Mouse (Mus musculus) embryonic facial prominence, embryonic 11.5 days (tissue): ENCODE results near the gene Cfdp1. TPM values are rescaled to one million over a fixed set of nuclear protein-coding genes. Genes with fewer than 3 reads are reported as not detected.
A peak's percentile ranks its signal among the peaks of the same experiment; 100 is the strongest.

Experiments
- ATAC-seq: fragments of 200-750 bp; cut with Nextera tagmentation; replicated peaks from 2 replicates; pipeline ENCODE4 v1.8.0; 2017; ENCODE audit warnings: low read depth; ENCODE audit not compliant: insufficient number of reproducible peaks, low FRiP score, low TSS enrichment
- DNase-seq: peaks from one replicate; pipeline ENCODE4 v3.0.0-alpha.2; 2015; ENCODE audit warnings: low spot score
- H3K27ac ChIP-seq: fragments of 300-500 bp; sonication (generic); replicated peaks from 2 replicates; pipeline ENCODE4 v1.5.1; 2014; ENCODE audit warnings: mild to moderate bottlenecking, low read depth, low read length, control low read depth
- H3K27me3 ChIP-seq: fragments of 300-500 bp; sonication (generic); 2 replicates; pipeline ENCODE4 v1.6.1; 2014; ENCODE audit warnings: mild to moderate bottlenecking, low read length, moderate library complexity, mixed read lengths; ENCODE audit not compliant: control insufficient read depth, insufficient read depth
- H3K36me3 ChIP-seq: fragments of 300-500 bp; sonication (generic); replicated peaks from 2 replicates; pipeline ENCODE4 v1.6.1; 2014; ENCODE audit warnings: low read depth, mild to moderate bottlenecking, low read length, moderate library complexity, mixed read lengths; ENCODE audit not compliant: control insufficient read depth, insufficient read depth
- H3K4me1 ChIP-seq: fragments of 300-500 bp; sonication (generic); 2 replicates; pipeline ENCODE4 v1.6.1; 2014; ENCODE audit warnings: low read length, mixed read lengths; ENCODE audit not compliant: control insufficient read depth, insufficient read depth
- H3K4me2 ChIP-seq: fragments of 300-500 bp; sonication (generic); 2 replicates; pipeline ENCODE4 v1.6.1; 2014; ENCODE audit warnings: low read depth, mild to moderate bottlenecking, control low read depth, low read length, moderate library complexity
- H3K4me3 ChIP-seq: fragments of 300-500 bp; sonication (generic); 2 replicates; pipeline ENCODE4 v1.5.1; 2014; ENCODE audit warnings: low read depth, low read length, control low read depth
- H3K9ac ChIP-seq: fragments of 300-500 bp; sonication (generic); replicated peaks from 2 replicates; pipeline ENCODE4 v1.6.1; 2014; ENCODE audit warnings: mild to moderate bottlenecking, control low read depth, low read length
- H3K9me3 ChIP-seq: fragments of 300-500 bp; sonication (generic); replicated peaks from 2 replicates; pipeline ENCODE4 v1.6.1; 2016; ENCODE audit warnings: mild to moderate bottlenecking, low read length, inconsistent platforms, mixed read lengths; ENCODE audit not compliant: control insufficient read depth
- WGBS: fragments of 180-500 bp; shearing (Covaris S2); extraction: QIAGEN DNeasy Blood & Tissue Kit; methylation state at CpG from one replicate; pipeline ENCODE4 v1.1.7; 2014; 5-methylcytosine and 5-hydroxymethylcytosine counted together
- polyA plus RNA-seq: library from polyadenylated mRNA; unstranded; fragments of >200 nt; fragmentation: Nextera tagmentation; extraction: Ambion mirVana; gene quantifications from 2 replicates; pipeline ENCODE4 v1.2.1, GENCODE M21; 2014

The Cfdp1 gene
- 262 and 278 TPM in 2 replicates for polyA plus RNA-seq

- Histone ChIP-seq H3K9me3 (no peaks in the 10 kb centered on the region), H3K27me3 (no peaks in the 10 kb centered on the region), H3K36me3 (no peaks in the 10 kb centered on the region), H3K4me2 (peak within 1 kb of the TSS; percentile 24), H3K4me1 (no peaks in the 10 kb centered on the region), H3K4me3 (peak within 1 kb of the TSS; percentile 87), H3K27ac (0 out of 2 replicates have a peak within 1 kb of the TSS, but pooled peaks have one; percentile 5), H3K9ac (peak within 1 kb of the TSS; percentile 82)
- WGBS = under 1% methylated on average over 53 of the region's 53 CpGs
- peak; percentile 100 for ATAC-seq
- DNase-seq = peak; percentile 99
Observed at GRCm38 (mm10) chr8:111853861-111854501, at the start of gene Cfdp1. Gene Cfdp1 (minus strand): TSS chr8:111854291.

GRCm38 (mm10) chr8:111902080-111902479 lies 48.0 kb upstream of the Cfdp1 start:
- no peaks in the 10 kb centered on the region for H3K9me3 ChIP-seq
- H3K27ac ChIP-seq = no peak overlapping the region
- no peaks in the 10 kb centered on the region for H3K4me1 ChIP-seq
- ATAC-seq (0 out of 2 replicates have a peak, but pooled peaks have one; percentile 48), DNase-seq (peak; percentile 41)
- no peak overlapping the region for H3K9ac ChIP-seq
- H3K36me3 ChIP-seq = no peaks in the 10 kb centered on the region
- WGBS = 15% methylated on average over 5 of the region's 5 CpGs
- no peak overlapping the region for H3K4me3 ChIP-seq
- H3K27me3 ChIP-seq = no peaks in the 10 kb centered on the region
- no peak overlapping the region for H3K4me2 ChIP-seq

GRCm38 (mm10) chr8:111898586-111898985 lies 44.5 kb upstream of the Cfdp1 start:
- WGBS = 34% methylated on average over 10 of the region's 10 CpGs
- Histone ChIP-seq H3K27me3 (no peaks in the 10 kb centered on the region), H3K27ac (no peak overlapping the region), H3K9ac (no peak overlapping the region), H3K4me1 (no peaks in the 10 kb centered on the region), H3K36me3 (no peaks in the 10 kb centered on the region), H3K4me3 (no peak overlapping the region), H3K9me3 (no peaks in the 10 kb centered on the region), H3K4me2 (no peak overlapping the region)
- DNase-seq (no peak), ATAC-seq (no peak)

GRCm38 (mm10) chr8:111894955-111895354 lies 40.9 kb upstream of the Cfdp1 start:
- H3K27me3 ChIP-seq = peaks cover 15% of the 10 kb centered on the region
- no peak overlapping the region for H3K9ac ChIP-seq
- WGBS = 84% methylated on average over 7 of the region's 7 CpGs
- H3K27ac ChIP-seq = no peak overlapping the region
- H3K4me2 ChIP-seq = no peak overlapping the region
- ATAC-seq (no peak), DNase-seq (no peak)
- no peaks in the 10 kb centered on the region for H3K36me3 ChIP-seq
- peaks cover 3% of the 10 kb centered on the region for H3K4me1 ChIP-seq
- no peaks in the 10 kb centered on the region for H3K9me3 ChIP-seq
- H3K4me3 ChIP-seq = no peak overlapping the region

- Histone ChIP-seq H3K4me3 (no peak overlapping the region), H3K9me3 (no peaks in the 10 kb centered on the region), H3K9ac (no peak overlapping the region), H3K4me1 (peaks cover 3% of the 10 kb centered on the region), H3K4me2 (no peak overlapping the region), H3K27me3 (peaks cover 27% of the 10 kb centered on the region), H3K36me3 (no peaks in the 10 kb centered on the region), H3K27ac (no peak overlapping the region)
- DNase-seq (no peak), ATAC-seq (no peak)
- 60% methylated on average over 5 of the region's 5 CpGs for WGBS
Observed at GRCm38 (mm10) chr8:111892615-111893014, 38.5 kb upstream of the Cfdp1 start.

- ATAC-seq = no peak
- Histone ChIP-seq H3K4me2 (no peak overlapping the region), H3K36me3 (no peaks in the 10 kb centered on the region), H3K4me3 (no peak overlapping the region), H3K9ac (no peak overlapping the region), H3K4me1 (peaks cover 3% of the 10 kb centered on the region), H3K27ac (no peak overlapping the region), H3K9me3 (no peaks in the 10 kb centered on the region), H3K27me3 (peaks cover 27% of the 10 kb centered on the region)
- WGBS = 20% methylated on average over 8 of the region's 8 CpGs
- peak; percentile 38 for DNase-seq
Observed at GRCm38 (mm10) chr8:111891983-111892382, 37.9 kb upstream of the Cfdp1 start.

- Histone ChIP-seq H3K27ac (no peak overlapping the region), H3K4me1 (peaks cover 3% of the 10 kb centered on the region), H3K27me3 (peaks cover 27% of the 10 kb centered on the region), H3K4me2 (0 out of 2 replicates have a peak overlapping the region, but pooled peaks have one; percentile 43), H3K36me3 (no peaks in the 10 kb centered on the region), H3K9me3 (no peaks in the 10 kb centered on the region), H3K9ac (no peak overlapping the region), H3K4me3 (no peak overlapping the region)
- DNase-seq (no peak), ATAC-seq (no peak)
- WGBS = 59% methylated on average over 6 of the region's 6 CpGs
Observed at GRCm38 (mm10) chr8:111890911-111891303, 36.8 kb upstream of the Cfdp1 start.
